Comparison of ENCODE assay signal across 8 mouse cellular contexts in genomic region chr3:115793344-115794059, GRCm38 (mm10).
DNase-seq lines count a peak whose midpoint lies in the region; ATAC-seq and TF ChIP-seq lines count a peak whose summit lies in the region.
"Had no signal": no experiment of that assay in that cellular context is flagged by ENCODE, and none has a peak within 500 bp of the region (broad histone marks: within the 10 kb centered on the region; RNA-seq: fewer than 3 reads in every experiment).

No protein-coding gene starts in this region.

- H3K9me3 ChIP-seq in heart, embryonic 11.5 days (replicated peaks; ENCODE audit: control insufficient read depth, low read length) = no peaks in the 10 kb centered on the region
- H3K9me3 ChIP-seq in kidney, postnatal 0 days (replicated peaks; ENCODE audit: low read length) = no peaks in the 10 kb centered on the region
- H3K9me3 ChIP-seq in megakaryocyte, embryonic 14.5 days = no peaks in the 10 kb centered on the region

- peak; percentile 58 to 70 for DNase-seq in B cell, adult 2 months
- peak; percentile 42 for DNase-seq in kidney, postnatal 0 days (ENCODE audit: low spot score)
- DNase-seq in thymus, postnatal 4 days = peak; percentile 53
- DNase-seq in left cerebral cortex, adult 2 months (ENCODE audit: extremely low spot score in 1 of 2, low spot score in 2 of 2) = no peak

- 12% methylated on average over 12 of the region's 12 CpGs for WGBS in heart, embryonic 11.5 days (ENCODE audit: insufficient replicate concordance)
- 35% methylated on average over 12 of the region's 12 CpGs for WGBS in kidney, postnatal 0 days

- peak overlapping the region; percentile 54 for H3K4me2 ChIP-seq in heart, embryonic 11.5 days
- H3K4me2 ChIP-seq in kidney, postnatal 0 days (ENCODE audit: low read length) = 0 out of 2 replicates have a peak overlapping the region, but pooled peaks have one; percentile 15

- TF ChIP-seq CTCF in kidney, postnatal 0 days (IDR thresholded peaks at IDR 0.05; ENCODE audit: low read depth) = peak; percentile 49; the same call in 1 of the 2 replicates
- TF ChIP-seq CTCF in left cerebral cortex, adult 2 months (IDR thresholded peaks at IDR 0.05) = no peak; the same call in 1 of the 2 replicates

- H3K9ac ChIP-seq in heart, embryonic 11.5 days (ENCODE audit: low read depth, low read length) = 0 out of 2 replicates have a peak overlapping the region, but pooled peaks have one; percentile 6
- no peak overlapping the region for H3K9ac ChIP-seq in kidney, postnatal 0 days (ENCODE audit: low read depth, low read length)

- H3K36me3 ChIP-seq in heart, embryonic 11.5 days (ENCODE audit: control insufficient read depth, insufficient read depth, low read length) = no peaks in the 10 kb centered on the region
- no peaks in the 10 kb centered on the region for H3K36me3 ChIP-seq in kidney, postnatal 0 days (ENCODE audit: insufficient read depth, low read length)
- no peaks in the 10 kb centered on the region for H3K36me3 ChIP-seq in megakaryocyte, embryonic 14.5 days (replicated peaks; ENCODE audit: low read length)

- H3K4me3 ChIP-seq in heart, embryonic 11.5 days (ENCODE audit: low read depth, low read length) = peak overlapping the region; percentile 26
- no peak overlapping the region for H3K4me3 ChIP-seq in kidney, postnatal 0 days (replicated peaks; ENCODE audit: low read depth, low read length)
- peak overlapping the region; percentile 88 for H3K4me3 ChIP-seq in megakaryocyte, embryonic 14.5 days (replicated peaks)
- H3K4me3 ChIP-seq in left cerebral cortex, adult 2 months = no peak overlapping the region
- H3K4me3 ChIP-seq: erythroblast, embryonic 14.5 days had no signal

- ATAC-seq in CD4-positive, CD25-positive, alpha-beta regulatory T cell, adult 4 months = peak; percentile 91
- peak; percentile 83 for ATAC-seq in heart, embryonic 11.5 days (replicated peaks; ENCODE audit: insufficient number of reproducible peaks, low FRiP score, low TSS enrichment)
- ATAC-seq in kidney, postnatal 0 days (replicated peaks; ENCODE audit: low FRiP score, low read depth) = no peak

- peak overlapping the region; percentile 25 for H3K27ac ChIP-seq in heart, embryonic 11.5 days (ENCODE audit: low read depth, low read length)
- no peak overlapping the region for H3K27ac ChIP-seq in kidney, postnatal 0 days
- no peak overlapping the region for H3K27ac ChIP-seq in left cerebral cortex, adult 2 months

- intact Hi-C loops in left cerebral cortex, adult 2 months (cut with DNase I) = no loop called here

- peaks cover 5% of the 10 kb centered on the region; the same call in 1 of the 2 replicates for H3K4me1 ChIP-seq in heart, embryonic 11.5 days (ENCODE audit: control insufficient read depth, insufficient read depth, low read length)
- no peaks in the 10 kb centered on the region for H3K4me1 ChIP-seq in kidney, postnatal 0 days (replicated peaks; ENCODE audit: insufficient read depth, low read length)
- peaks cover 53% of the 10 kb centered on the region for H3K4me1 ChIP-seq in megakaryocyte, embryonic 14.5 days

- no peaks in the 10 kb centered on the region for H3K27me3 ChIP-seq in heart, embryonic 11.5 days (ENCODE audit: control insufficient read depth, insufficient read depth, low read length)
- no peaks in the 10 kb centered on the region for H3K27me3 ChIP-seq in kidney, postnatal 0 days (ENCODE audit: insufficient read depth, low read length)
- no peaks in the 10 kb centered on the region for H3K27me3 ChIP-seq in megakaryocyte, embryonic 14.5 days (replicated peaks)

Comparison
In these comparisons a context has a peak if more than half of its experiments do, and no peak if none do; other contexts are left out.
1. DNase-seq: peak in B cell, adult 2 months (2 of 2), kidney, postnatal 0 days (single experiment) and thymus, postnatal 4 days (single experiment); none in left cerebral cortex, adult 2 months (0 of 2).
2. H3K4me3 ChIP-seq: peak in heart, embryonic 11.5 days (single experiment) and megakaryocyte, embryonic 14.5 days (single experiment); none in kidney, postnatal 0 days (single experiment) and left cerebral cortex, adult 2 months (single experiment).